Mouse (Mus musculus) heart, postnatal 10 days (tissue): Measurements from ENCODE around the gene Efr3b. TPM values are rescaled to one million over a fixed set of nuclear protein-coding genes. Genes with fewer than 3 reads are reported as not detected.
"Not testable (repeated sequence)": the region's sequence is repeated elsewhere in the genome, so short reads cannot be mapped to it uniquely, and the experiment has no call there.

Experiments
- DNase-seq, 2 experiments: peaks; one replicate each; pipeline ENCODE4 v3.0.0; 2021
- intact Hi-C: fragments of 180-260 bp; cut with DNase I; formaldehyde crosslinking; loops from one replicate; pipeline ENCODE4 v1.15.1; 2025
- total RNA-seq, 2 experiments: library from RNA; stranded (reverse); gene quantifications; 2 replicates each; pipeline ENCODE4 v1.2.3; 2021

Efr3b gene
- total RNA-seq, 2 experiments from 2014 or later = 9.8 to 15.8 TPM

GRCm38 (mm10) chr12:3984446-3984845, 54.3 kb downstream of the Efr3b start:
- no peak for DNase-seq
- intact Hi-C loops = loop anchor here (2.0 kb wide), 1 partner anchor 54 kb away; the partner anchor contains the start of gene Efr3b

- DNase-seq = peak; percentile 79 to 89
- intact Hi-C loops = loop anchor here (1.0 to 2.0 kb wide), 2 partner anchors 55 to 97 kb away; partner anchors contain the start of gene Efr3b
These were observed 55.0 kb downstream of the Efr3b start for GRCm38 (mm10) chr12:3983736-3984135.

- DNase-seq = no peak
- intact Hi-C loops = no loop called here
These were observed 56.5 kb downstream of the Efr3b start for GRCm38 (mm10) chr12:3982257-3982656.

GRCm38 (mm10) chr12:3981350-3982131, 57.2 kb downstream of the Efr3b start:
- DNase-seq = peak; percentile 85 to 88
- intact Hi-C loops = loop anchor here (2.0 kb wide), 1 partner anchor 53 kb away; no protein-coding TSS in a partner anchor

GRCm38 (mm10) chr12:3980991-3981349, 57.7 kb downstream of the Efr3b start:
- no peak for DNase-seq

GRCm38 (mm10) chr12:3973169-3973568, 65.5 kb downstream of the Efr3b start:
- DNase-seq, intact Hi-C loops: not testable (repeated sequence)

More at GRCm38 (mm10) chr12:3980991-3981349, 57.7 kb downstream of the Efr3b start:
- intact Hi-C loops = loop anchor here (2.0 kb wide), 1 partner anchor 52 kb away; no protein-coding TSS in a partner anchor

- intact Hi-C loops = no loop called here
- DNase-seq = no peak
These were observed 70.3 kb downstream of the Efr3b start for GRCm38 (mm10) chr12:3968380-3968779.

GRCm38 (mm10) chr12:3967196-3967595, 71.5 kb downstream of the Efr3b start:
- DNase-seq = no peak
- intact Hi-C loops = no loop called here

- intact Hi-C loops = no loop called here
These were observed 78.2 kb downstream of the Efr3b start for GRCm38 (mm10) chr12:3960553-3960952.

GRCm38 (mm10) chr12:3959791-3960543, 78.7 kb downstream of the Efr3b start:
- intact Hi-C loops = no loop called here

More at GRCm38 (mm10) chr12:3960553-3960952, 78.2 kb downstream of the Efr3b start:
- DNase-seq = peak in 1 of 2 experiments; percentile 27

GRCm38 (mm10) chr12:3956351-3956750, 82.4 kb downstream of the Efr3b start:
- DNase-seq = no peak
- intact Hi-C loops = no loop called here

More at GRCm38 (mm10) chr12:3959791-3960543, 78.7 kb downstream of the Efr3b start:
- peak; percentile 92 to 93 for DNase-seq

- intact Hi-C loops = no loop called here
- DNase-seq = peak; percentile 18 to 40
These were observed 83.3 kb downstream of the Efr3b start for GRCm38 (mm10) chr12:3955371-3955770.

- intact Hi-C loops = no loop called here
- DNase-seq = no peak
These were observed 84.1 kb downstream of the Efr3b start, which contains the start of gene Pomc for GRCm38 (mm10) chr12:3954651-3955050. TSS of gene Pomc (plus strand) at chr12:3954951.

- DNase-seq = no peak
- intact Hi-C loops = no loop called here
These were observed 91.2 kb downstream of the Efr3b start for GRCm38 (mm10) chr12:3947503-3947902.

- intact Hi-C loops = no loop called here
- DNase-seq = no peak
These were observed 94.2 kb downstream of the Efr3b start for GRCm38 (mm10) chr12:3944454-3945073.

GRCm38 (mm10) chr12:3942026-3942425, 96.7 kb downstream of the Efr3b start:
- DNase-seq = no peak
- intact Hi-C loops = no loop called here

GRCm38 (mm10) chr12:3930090-3930865, 108.4 kb downstream of the Efr3b start:
- intact Hi-C loops, DNase-seq: not testable (repeated sequence)

- DNase-seq = peak; percentile 42 to 55
- intact Hi-C loops = loop anchor here (2.0 to 10.0 kb wide), 3 partner anchors 52 to 278 kb away; no protein-coding TSS in a partner anchor
These were observed 109.9 kb downstream of the Efr3b start for GRCm38 (mm10) chr12:3928841-3929240.

- DNase-seq = peak; percentile 69 to 82
- intact Hi-C loops = loop anchor here (1.0 to 10.0 kb wide), 4 partner anchors 154 to 622 kb away; no protein-coding TSS in a partner anchor
These were observed 112.6 kb downstream of the Efr3b start for GRCm38 (mm10) chr12:3926127-3926526.

GRCm38 (mm10) chr12:3919423-3919822, 119.3 kb downstream of the Efr3b start:
- intact Hi-C loops = no loop called here

More at GRCm38 (mm10) chr12:3919423-3919822, 119.3 kb downstream of the Efr3b start:
- DNase-seq = no peak
